In the genomic region with DNA sequence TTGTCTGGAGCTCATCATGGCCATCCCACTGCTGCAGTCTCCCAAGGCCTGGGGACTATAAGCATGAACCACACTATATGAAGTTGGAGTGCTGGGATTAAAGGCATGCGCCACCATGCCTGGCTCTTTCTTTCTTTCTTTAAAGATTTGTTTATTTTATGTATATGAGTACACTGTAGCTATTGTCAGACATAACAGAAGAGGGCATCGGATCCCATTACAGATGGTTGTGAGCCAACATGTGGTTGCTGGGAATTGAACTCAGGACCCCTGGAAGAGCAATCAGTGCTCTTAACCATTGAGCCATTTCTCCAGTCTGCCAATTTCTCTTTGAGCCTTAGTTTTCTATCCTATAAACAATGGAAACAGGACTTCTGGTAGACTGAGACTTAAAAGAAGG, we compare ENCODE assay signal across 14 mouse cellular contexts. TPM values are rescaled to one million over a fixed set of nuclear protein-coding genes. Genes with fewer than 3 reads are reported as not detected.
A peak's percentile ranks its signal among the peaks of the same experiment; 100 is the strongest.
DNase-seq lines count a peak whose midpoint lies in the region; ATAC-seq and TF ChIP-seq lines count a peak whose summit lies in the region.
"Not testable (repeated sequence)": the region's sequence is repeated elsewhere in the genome, so short reads cannot be mapped to it uniquely, and the experiment has no call there.
"Had no signal": no experiment of that assay in that cellular context is flagged by ENCODE, and none has a peak within 500 bp of the region (broad histone marks: within the 10 kb centered on the region; RNA-seq: fewer than 3 reads in every experiment).

No protein-coding gene starts in this region.

- ATAC-seq in embryonic facial prominence, embryonic 13.5 days (ENCODE audit: insufficient number of reproducible peaks, insufficient read depth, low FRiP score, low TSS enrichment, low read depth); heart, embryonic 13.5 days (ENCODE audit: extremely low read depth, insufficient number of reproducible peaks, low FRiP score, low TSS enrichment); heart, postnatal 0 days (ENCODE audit: insufficient read depth, low read depth); limb, embryonic 15.5 days (ENCODE audit: insufficient number of reproducible peaks, low FRiP score, low TSS enrichment, low read depth): not testable (repeated sequence)

- TF ChIP-seq EP300 in heart, postnatal 0 days (IDR thresholded peaks at IDR 0.05; ENCODE audit: low read depth), result not testable (repeated sequence)

- H3K9ac ChIP-seq in embryonic facial prominence, embryonic 13.5 days, result 0 out of 2 replicates have a peak overlapping the region, but pooled peaks have one; percentile 55
- not testable (repeated sequence) for H3K9ac ChIP-seq in heart, embryonic 13.5 days; heart, postnatal 0 days (replicated peaks; ENCODE audit: low read depth, low read length); limb, embryonic 15.5 days

- peak overlapping the region; percentile 91 for H3K27ac ChIP-seq in embryonic facial prominence, embryonic 13.5 days
- peak overlapping the region; percentile 87; the same call in 1 of the 2 replicates for H3K27ac ChIP-seq in gastrocnemius, adult 2 months
- H3K27ac ChIP-seq in heart, embryonic 13.5 days (replicated peaks), result peak overlapping the region; percentile 99; the same call in 1 of the 2 replicates
- peak overlapping the region; percentile 95 for H3K27ac ChIP-seq in heart, postnatal 0 days (ENCODE audit: low read depth)
- peak overlapping the region; percentile 93 for H3K27ac ChIP-seq in limb, embryonic 10.5 days
- peak overlapping the region; percentile 94; the same call in 1 of the 2 replicates for H3K27ac ChIP-seq in limb, embryonic 15.5 days

- not testable (repeated sequence) for TF ChIP-seq CTCF in gastrocnemius, adult 2 months (IDR thresholded peaks at IDR 0.05); heart, postnatal 0 days (IDR thresholded peaks at IDR 0.05; ENCODE audit: low read depth)

- H3K79me2 ChIP-seq in myocyte (ENCODE audit: control insufficient read depth, insufficient read depth), result not testable (repeated sequence)

- H3K27me3 ChIP-seq in embryonic facial prominence, embryonic 13.5 days; heart, embryonic 13.5 days (replicated peaks); heart, postnatal 0 days (ENCODE audit: control insufficient read depth, insufficient read depth, low read length); limb, embryonic 10.5 days (ENCODE audit: low read depth, poor library complexity, severe bottlenecking); limb, embryonic 15.5 days; myocyte (ENCODE audit: control insufficient read depth, insufficient read depth, insufficient read length): not testable (repeated sequence)

- H3K4me2 ChIP-seq in embryonic facial prominence, embryonic 13.5 days, result peak overlapping the region; percentile 90
- H3K4me2 ChIP-seq in heart, embryonic 13.5 days; heart, postnatal 0 days (ENCODE audit: low read depth, low read length); limb, embryonic 15.5 days: not testable (repeated sequence)
- peak overlapping the region; percentile 92 for H3K4me2 ChIP-seq in myocyte (ENCODE audit: low read depth)

- peak; percentile 15 for DNase-seq in adrenal gland, adult 2 months
- not testable (repeated sequence) for DNase-seq in gastrocnemius, adult 2 months; heart, postnatal 0 days (ENCODE audit: low spot score); limb, embryonic 10.5 days (ENCODE audit: low spot score)

- TF ChIP-seq POLR2A in myocyte (IDR thresholded peaks at IDR 0.05; ENCODE audit: insufficient read length, low read depth), result not testable (repeated sequence)

- WGBS in embryonic facial prominence, embryonic 13.5 days, result 68% methylated on average over 2 of the region's 2 CpGs
- WGBS in heart, embryonic 13.5 days, result 89% methylated on average over 2 of the region's 2 CpGs
- WGBS in heart, postnatal 0 days, result 91% methylated on average over 2 of the region's 2 CpGs
- WGBS in limb, embryonic 10.5 days, result 96% methylated on average over 2 of the region's 2 CpGs
- WGBS in limb, embryonic 15.5 days, result 96% methylated on average over 2 of the region's 2 CpGs

- intact Hi-C loops in gastrocnemius, adult 2 months (cut with DNase I), result not testable (repeated sequence)

- H3ac ChIP-seq in myocyte (ENCODE audit: control insufficient read depth, insufficient read length), result not testable (repeated sequence)

- H3K4me1 ChIP-seq in embryonic facial prominence, embryonic 13.5 days, result peaks cover 86% of the 10 kb centered on the region
- peaks cover 89% of the 10 kb centered on the region for H3K4me1 ChIP-seq in heart, embryonic 13.5 days
- peaks cover 76% of the 10 kb centered on the region for H3K4me1 ChIP-seq in heart, postnatal 0 days (ENCODE audit: control insufficient read depth, insufficient read depth)
- peaks cover 98% of the 10 kb centered on the region for H3K4me1 ChIP-seq in limb, embryonic 10.5 days
- peaks cover 87% of the 10 kb centered on the region for H3K4me1 ChIP-seq in limb, embryonic 15.5 days

- not testable (repeated sequence) for H3K9me3 ChIP-seq in embryonic facial prominence, embryonic 13.5 days; heart, embryonic 13.5 days; heart, postnatal 0 days (replicated peaks; ENCODE audit: control insufficient read depth, low read length); limb, embryonic 10.5 days (replicated peaks); limb, embryonic 15.5 days

- not testable (repeated sequence) for H3K4me3 ChIP-seq in embryonic facial prominence, embryonic 13.5 days; gastrocnemius, adult 2 months; heart, embryonic 13.5 days; heart, postnatal 0 days (ENCODE audit: low read depth, low read length); limb, embryonic 10.5 days; limb, embryonic 15.5 days; myocyte

- H3K36me3 ChIP-seq in embryonic facial prominence, embryonic 13.5 days; heart, postnatal 0 days (replicated peaks; ENCODE audit: control insufficient read depth, insufficient read depth, low read length); limb, embryonic 10.5 days; limb, embryonic 15.5 days; myocyte (ENCODE audit: control insufficient read depth, insufficient read depth): not testable (repeated sequence)
- H3K36me3 ChIP-seq in heart, embryonic 13.5 days, result peaks cover 17% of the 10 kb centered on the region

RNA-seq across cellular contexts. Expression of gene Rara, which starts 6.2 kb away (rescaled TPM):
- total RNA-seq in adrenal gland, adult 2 months (2021), result 10 to 100 TPM; 17.0 to 30.8 TPM
- polyA plus RNA-seq in adrenal gland, adult 2 months (2012; rRNA removed), result 43.7 and 44.9 TPM in 2 replicates
- 39.4 and 44.7 TPM in 2 replicates for polyA plus RNA-seq in embryonic facial prominence, embryonic 13.5 days (2015; fragmentation: Nextera tagmentation; extraction: Ambion mirVana)
- total RNA-seq in gastrocnemius, adult 2 months (2021), result 10 to 100 TPM; 10.2 to 12.4 TPM
- 27.9 and 28.3 TPM in 2 replicates for polyA plus RNA-seq in heart, embryonic 13.5 days (2015; fragmentation: Nextera tagmentation; extraction: Ambion mirVana)
- 24.0 and 36.2 TPM in 2 replicates for total RNA-seq in heart, postnatal 0 days (2014; rRNA removed; ENCODE audit: low replicate concordance)
- polyA plus RNA-seq in heart, postnatal 0 days (2015; fragmentation: Nextera tagmentation; extraction: Ambion mirVana), result 14.7 and 15.8 TPM in 2 replicates
- 38.4 and 43.7 TPM in 2 replicates for polyA plus RNA-seq in limb, embryonic 10.5 days (2016; fragmentation: Nextera tagmentation; extraction: Ambion mirVana)
- 43.9 and 51.7 TPM in 2 replicates for polyA plus RNA-seq in limb, embryonic 15.5 days (2015; fragmentation: Nextera tagmentation; extraction: Ambion mirVana)
- 27.3 TPM for polyA plus RNA-seq in myocyte (2012; fragmentation: generic; extraction: Trizol)

RNA-seq across cellular contexts. Expression of gene Cdc6, which starts 26.2 kb away (rescaled TPM):
- total RNA-seq in adrenal gland, adult 2 months (2021), result under 1 TPM; 0.48 to 0.86 TPM
- polyA plus RNA-seq in adrenal gland, adult 2 months (2012; rRNA removed), result 0.07 and 0.08 TPM in 2 replicates
- polyA plus RNA-seq in embryonic facial prominence, embryonic 13.5 days (2015; fragmentation: Nextera tagmentation; extraction: Ambion mirVana), result 26.9 and 31.5 TPM in 2 replicates
- total RNA-seq in gastrocnemius, adult 2 months (2021), result under 1 TPM in 1 of 2 experiments, not detected in 1; 0.11 TPM
- polyA plus RNA-seq in heart, embryonic 13.5 days (2015; fragmentation: Nextera tagmentation; extraction: Ambion mirVana), result 21.1 and 22.9 TPM in 2 replicates
- total RNA-seq in heart, postnatal 0 days (2014; rRNA removed; ENCODE audit: low replicate concordance), result 1.4 and 2.2 TPM in 2 replicates
- polyA plus RNA-seq in heart, postnatal 0 days (2015; fragmentation: Nextera tagmentation; extraction: Ambion mirVana), result 4.2 and 4.5 TPM in 2 replicates
- 69.9 and 79.5 TPM in 2 replicates for polyA plus RNA-seq in limb, embryonic 10.5 days (2016; fragmentation: Nextera tagmentation; extraction: Ambion mirVana)
- polyA plus RNA-seq in limb, embryonic 15.5 days (2015; fragmentation: Nextera tagmentation; extraction: Ambion mirVana), result 23.2 and 24.1 TPM in 2 replicates
- polyA plus RNA-seq in myocyte (2012; fragmentation: generic; extraction: Trizol), result 2.6 TPM

RNA-seq across cellular contexts. Expression of gene Gjd3, which starts 49.0 kb away (rescaled TPM):
- total RNA-seq in adrenal gland, adult 2 months (2021), result not detected
- 1.1 and 1.2 TPM in 2 replicates for polyA plus RNA-seq in adrenal gland, adult 2 months (2012; rRNA removed)
- polyA plus RNA-seq in embryonic facial prominence, embryonic 13.5 days (2015; fragmentation: Nextera tagmentation; extraction: Ambion mirVana), result 0.34 and 0.44 TPM in 2 replicates
- total RNA-seq in gastrocnemius, adult 2 months (2021), result not detected
- polyA plus RNA-seq in heart, embryonic 13.5 days (2015; fragmentation: Nextera tagmentation; extraction: Ambion mirVana), result 1.3 and 3.3 TPM in 2 replicates
- 4.2 and 14.7 TPM in 2 replicates for total RNA-seq in heart, postnatal 0 days (2014; rRNA removed; ENCODE audit: low replicate concordance)
- polyA plus RNA-seq in heart, postnatal 0 days (2015; fragmentation: Nextera tagmentation; extraction: Ambion mirVana), result 5.8 and 6.3 TPM in 2 replicates
- 0.24 and 0.29 TPM in 2 replicates for polyA plus RNA-seq in limb, embryonic 10.5 days (2016; fragmentation: Nextera tagmentation; extraction: Ambion mirVana)
- polyA plus RNA-seq in limb, embryonic 15.5 days (2015; fragmentation: Nextera tagmentation; extraction: Ambion mirVana), result 0.49 and 0.86 TPM in 2 replicates
- polyA plus RNA-seq in myocyte (2012; fragmentation: generic; extraction: Trizol), result 0.05 TPM
- total RNA-seq: G1E; gastrocnemius, adult 18-20 months; gastrocnemius, postnatal 25 days had no signal
- polyA plus RNA-seq: CD4-positive, CD25-positive, alpha-beta regulatory T cell, adult 4 months; forebrain, embryonic 13.5 days; G1E; intestine, embryonic 16.5 days had no signal
